Mouse (Mus musculus) MEL (cell line): ENCODE measurements around the gene Xbp1. TPM values are rescaled to one million over a fixed set of nuclear protein-coding genes. Genes with fewer than 3 reads are reported as not detected.
"Not testable (repeated sequence)": the region's sequence is repeated elsewhere in the genome, so short reads cannot be mapped to it uniquely, and the experiment has no call there.

Experiments
- DNase-seq: peaks from one replicate; pipeline ENCODE4 v3.0.0; 2011; ENCODE audit warnings: low read depth, low spot score
- H3K27ac ChIP-seq: 2 replicates; pipeline ENCODE4 v1.5.1; 2012; ENCODE audit warnings: low read depth, mild to moderate bottlenecking, control low read depth, low read length, moderate library complexity; ENCODE audit not compliant: control insufficient read depth
- H3K27me3 ChIP-seq, 2 experiments: fragments of 150-350 bp in 1 of 2; sonication (generic) in 1 of 2; 2 replicates each; pipeline ENCODE4 v1.6.1; 2012; ENCODE audit warnings: low read length in 2 of 2, mild to moderate bottlenecking in 2 of 2, improper control_type of control experiment in 1 of 2, moderate library complexity in 1 of 2; ENCODE audit not compliant: insufficient read depth in 2 of 2, control insufficient read depth in 1 of 2
- H3K36me3 ChIP-seq, 2 experiments: 2 replicates each; pipeline ENCODE4 v1.6.1; 2012 to 2014; ENCODE audit warnings: low read length in 2 of 2, improper control_type of control experiment in 1 of 2, inconsistent platforms in 1 of 2, mild to moderate bottlenecking in 1 of 2; ENCODE audit not compliant: insufficient read depth in 2 of 2, control insufficient read depth in 1 of 2
- H3K4me1 ChIP-seq, 2 experiments: fragments of 150-350 bp in 1 of 2; sonication (generic) in 1 of 2; 2 replicates each; pipeline ENCODE4 v1.6.1; 2012; ENCODE audit warnings: low read length in 2 of 2, improper control_type of control experiment in 1 of 2, mild to moderate bottlenecking in 1 of 2; ENCODE audit not compliant: insufficient read depth in 2 of 2, control insufficient read depth in 1 of 2
- H3K4me3 ChIP-seq, 2 experiments: fragments of 150-350 bp in 1 of 2; sonication (generic) in 1 of 2; 2 replicates each; pipeline ENCODE4 v1.5.1; 2012; ENCODE audit warnings: low read depth in 2 of 2, low read length in 2 of 2, mild to moderate bottlenecking in 2 of 2, moderate library complexity in 2 of 2, control low read depth in 1 of 2, improper control_type of control experiment in 1 of 2; ENCODE audit not compliant: control insufficient read depth in 1 of 2, insufficient read depth in 1 of 2
- H3K79me2 ChIP-seq: 2 replicates; pipeline ENCODE4 v1.6.1; 2012; ENCODE audit warnings: mild to moderate bottlenecking, low read length, moderate library complexity; ENCODE audit not compliant: control insufficient read depth, poor library complexity, insufficient read depth
- H3K9ac ChIP-seq: 2 replicates; pipeline ENCODE4 v1.6.1; 2012; ENCODE audit warnings: low read depth, mild to moderate bottlenecking, control low read depth, low read length, moderate library complexity; ENCODE audit not compliant: control insufficient read depth, poor library complexity, severe bottlenecking
- H3K9me3 ChIP-seq: fragments of 150-350 bp; sonication (generic); replicated peaks from 2 replicates; pipeline ENCODE4 v1.6.1; 2012; ENCODE audit warnings: mild to moderate bottlenecking, low read length, improper control_type of control experiment, moderate library complexity; ENCODE audit not compliant: insufficient read depth
- CTCF ChIP-seq, 3 experiments: IDR thresholded peaks in 2 of 3; conservative IDR thresholded peaks in 1 of 3; 2 replicates each; pipeline ENCODE4 v1.5.1; 2011 to 2012; ENCODE audit warnings: low read length in 3 of 3, low read depth in 2 of 3, mild to moderate bottlenecking in 2 of 3, improper control_type of control experiment in 1 of 3, inconsistent platforms in 1 of 3, mixed read lengths in 1 of 3, moderate library complexity in 1 of 3; ENCODE audit not compliant: control insufficient read depth in 1 of 3, insufficient read depth in 1 of 3, poor library complexity in 1 of 3, severe bottlenecking in 1 of 3
- E2F4 ChIP-seq: IDR thresholded peaks from 2 replicates; pipeline ENCODE4 v1.6.1; 2011; ENCODE audit warnings: low read depth, low read length, improper control_type of control experiment, borderline replicate concordance
- ELF1 ChIP-seq: IDR thresholded peaks from 2 replicates; pipeline ENCODE4 v1.6.1; 2014; ENCODE audit warnings: low read depth, mild to moderate bottlenecking, inconsistent platforms, low read length, improper control_type of control experiment, moderate library complexity
- ETS1 ChIP-seq: IDR thresholded peaks from 2 replicates; pipeline ENCODE4 v1.6.1; 2012; ENCODE audit warnings: low read depth, mild to moderate bottlenecking, inconsistent platforms, low read length, improper control_type of control experiment, moderate library complexity
- GABPA ChIP-seq: IDR thresholded peaks from 2 replicates; pipeline ENCODE4 v1.6.1; 2012; ENCODE audit warnings: low read depth, mild to moderate bottlenecking, inconsistent platforms, low read length, improper control_type of control experiment, moderate library complexity
- GATA1 ChIP-seq: IDR thresholded peaks from 2 replicates; pipeline ENCODE4 v1.6.1; 2011; ENCODE audit warnings: low read depth, low read length, improper control_type of control experiment
- KAT2A ChIP-seq: conservative IDR thresholded peaks from 2 replicates; pipeline ENCODE4 v1.6.1; 2012; ENCODE audit warnings: low read depth, low read length, improper control_type of control experiment, inconsistent platforms
- MAFK ChIP-seq: IDR thresholded peaks from 2 replicates; pipeline ENCODE4 v1.6.1; 2011; ENCODE audit warnings: low read depth, mild to moderate bottlenecking, low read length, improper control_type of control experiment, borderline replicate concordance
- MYB ChIP-seq: IDR thresholded peaks from 2 replicates; pipeline ENCODE4 v1.6.1; 2011; ENCODE audit warnings: mild to moderate bottlenecking, low read depth, low read length, improper control_type of control experiment
- NELFE ChIP-seq: IDR thresholded peaks from 2 replicates; pipeline ENCODE4 v1.6.1; 2011; ENCODE audit warnings: low read depth, low read length, improper control_type of control experiment
- TAL1 ChIP-seq: IDR thresholded peaks from 2 replicates; pipeline ENCODE4 v1.6.1; 2012; ENCODE audit warnings: mild to moderate bottlenecking, inconsistent platforms, low read length, moderate library complexity, mixed read lengths
- USF2 ChIP-seq, 2 experiments: IDR thresholded peaks; 2 replicates each; pipeline ENCODE4 v1.6.1; 2011 to 2012; ENCODE audit warnings: improper control_type of control experiment in 2 of 2, low read length in 2 of 2, borderline replicate concordance in 1 of 2, inconsistent platforms in 1 of 2, low read depth in 1 of 2, mild to moderate bottlenecking in 1 of 2; ENCODE audit not compliant: insufficient read depth in 1 of 2
- ZKSCAN1 ChIP-seq: IDR thresholded peaks from 2 replicates; pipeline ENCODE4 v1.6.1; 2012; ENCODE audit warnings: low read depth, mild to moderate bottlenecking, inconsistent platforms, low read length, improper control_type of control experiment, moderate library complexity
- polyA plus RNA-seq, 2 experiments: library from polyadenylated mRNA; stranded (reverse) in 1 of 2; unstranded in 1 of 2; fragments of >175 nt in 1 of 2; fragments of >200 nt in 1 of 2; gene quantifications; 2 replicates each; pipeline versions ENCODE4 v1.2.1 to v1.2.4; 2012; ENCODE audit warnings: low replicate concordance in 2 of 2, low read depth in 1 of 2; ENCODE audit not compliant: insufficient read length in 2 of 2, insufficient read depth in 1 of 2, missing spikeins in 1 of 2
- total RNA-seq: library from RNA; depleted of rRNA; stranded (reverse); fragments of 300-350 nt; gene quantifications from 2 replicates; pipeline ENCODE4 v1.2.3, GENCODE M21; 2012

Gene Xbp1
- total and polyA plus RNA-seq, 3 experiments: 81.8 to 101 TPM; not detected in 1

GRCm38 (mm10) chr11:5505856-5506575 lies 14.4 kb upstream of the Xbp1 start (continued):
- TF ChIP-seq USF2 (IDR thresholded peaks at IDR 0.05; ENCODE audit: borderline replicate concordance in 1 of 2, insufficient read depth in 1 of 2, low read depth in 1 of 2, low read length in 2 of 2): no peak
- no peak; the same call in 1 of the 2 replicates for TF ChIP-seq NELFE
- TF ChIP-seq, all 39 proteins: peak for 8

GRCm38 (mm10) chr11:5509215-5510098 lies 11.0 kb upstream of the Xbp1 start:
- Histone ChIP-seq H3K27ac (no peak overlapping the region), H3K27me3 (no peaks in the 10 kb centered on the region), H3K4me1 (peaks cover 3 to 29% of the 10 kb centered on the region in 2 experiments), H3K36me3 (peaks cover 0 to 12% of the 10 kb centered on the region in 2 experiments; a peak in 2 of 4 replicates), H3K9me3 (no peaks in the 10 kb centered on the region), H3K4me3 (no peak overlapping the region), H3K79me2 (no peaks in the 10 kb centered on the region; the same call in 1 of the 2 replicates), H3K9ac (no peak overlapping the region)
- peak; percentile 47 for DNase-seq
- TF ChIP-seq MAFK: no peak
- TF ChIP-seq MYB: no peak
- TF ChIP-seq GATA1: peak; percentile 67
- TF ChIP-seq TAL1: peak; percentile 9; the same call in 1 of the 2 replicates
- TF ChIP-seq ETS1: 0 out of 2 replicates have a peak, but pooled peaks have one; percentile 7

- H3K79me2 ChIP-seq: no peaks in the 10 kb centered on the region; the same call in 1 of the 2 replicates
Measured at GRCm38 (mm10) chr11:5510099-5510391, 10.4 kb upstream of the Xbp1 start.

GRCm38 (mm10) chr11:5510686-5511085 lies 9.8 kb upstream of the Xbp1 start:
- H3K27me3 ChIP-seq, H3K9ac ChIP-seq, H3K4me3 ChIP-seq, H3K27ac ChIP-seq, DNase-seq, H3K9me3 ChIP-seq, H3K79me2 ChIP-seq, H3K36me3 ChIP-seq: not testable (repeated sequence)
- peaks cover 0 to 27% of the 10 kb centered on the region in 2 experiments for H3K4me1 ChIP-seq

More at GRCm38 (mm10) chr11:5510099-5510391, 10.4 kb upstream of the Xbp1 start:
- H3K36me3 ChIP-seq: peaks cover 0 to 12% of the 10 kb centered on the region in 2 experiments; a peak in 2 of 4 replicates
- no peak overlapping the region for H3K9ac ChIP-seq
- no peak for TF ChIP-seq GABPA
- no peak for TF ChIP-seq NELFE
- TF ChIP-seq ZKSCAN1: no peak
- no peak for TF ChIP-seq CTCF (IDR thresholded peaks at IDR 0.05 in 2 of 3, conservative IDR thresholded peaks at IDR 0.05 in 1 of 3; ENCODE audit: control insufficient read depth in 1 of 3, insufficient read depth in 1 of 3, low read depth in 2 of 3, low read length in 3 of 3, poor library complexity in 1 of 3, severe bottlenecking in 1 of 3)
- no peak for TF ChIP-seq ELF1
- TF ChIP-seq KAT2A: no peak
- no peak for TF ChIP-seq MAFK
- TF ChIP-seq E2F4: no peak
- H3K27me3 ChIP-seq: no peaks in the 10 kb centered on the region
- no peak overlapping the region for H3K27ac ChIP-seq
- DNase-seq: no peak
- peaks cover 3 to 29% of the 10 kb centered on the region in 2 experiments for H3K4me1 ChIP-seq
- H3K4me3 ChIP-seq: no peak overlapping the region
- H3K9me3 ChIP-seq: no peaks in the 10 kb centered on the region
